Mouse (Mus musculus): ENCODE results near the gene 9330159F19Rik. TPM values are rescaled to one million over a fixed set of nuclear protein-coding genes. Genes with fewer than 3 reads are reported as not detected.

9330159F19Rik gene
- polyA plus RNA-seq, 1 experiment from 2014 or later: 5.1 TPM

- no peak for DNase-seq (ENCODE audit: low spot score)
- Histone ChIP-seq H3K4me1 (replicated peaks) (peaks cover 10% of the 10 kb centered on the region; the same call in 1 of the 2 replicates), H3K4me3 (no peak overlapping the region), H3K27ac (no peak overlapping the region), H3K27me3 (ENCODE audit: insufficient read depth, poor library complexity, severe bottlenecking) (no peaks in the 10 kb centered on the region), H3K9me3 (no peaks in the 10 kb centered on the region), H3K36me3 (peaks cover 6% of the 10 kb centered on the region)
- 60% methylated on average over 3 of the region's 3 CpGs for WGBS
These were observed 2.7 kb upstream of the 9330159F19Rik start for GRCm38 (mm10) chr10:29208735-29209134.

- Histone ChIP-seq H3K4me3 (no peak overlapping the region), H3K27ac (no peak overlapping the region), H3K4me1 (replicated peaks) (peaks cover 10% of the 10 kb centered on the region; the same call in 1 of the 2 replicates), H3K36me3 (peaks cover 3% of the 10 kb centered on the region; the same call in 1 of the 2 replicates), H3K27me3 (ENCODE audit: insufficient read depth, poor library complexity, severe bottlenecking) (no peaks in the 10 kb centered on the region), H3K9me3 (no peaks in the 10 kb centered on the region)
- 44% methylated on average over 3 of the region's 3 CpGs for WGBS
- DNase-seq (ENCODE audit: low spot score): no peak
These were observed 2.2 kb downstream of the 9330159F19Rik start for GRCm38 (mm10) chr10:29213534-29214100.

GRCm38 (mm10) chr10:29216957-29217356 lies 5.6 kb downstream of the 9330159F19Rik start:
- no peaks in the 10 kb centered on the region for H3K9me3 ChIP-seq
- H3K27me3 ChIP-seq (ENCODE audit: insufficient read depth, poor library complexity, severe bottlenecking): no peaks in the 10 kb centered on the region
- no peak overlapping the region for H3K4me3 ChIP-seq
- no peak for DNase-seq (ENCODE audit: low spot score)
- H3K4me1 ChIP-seq (replicated peaks): no peaks in the 10 kb centered on the region
- peaks cover 6% of the 10 kb centered on the region for H3K36me3 ChIP-seq
- H3K27ac ChIP-seq: no peak overlapping the region
- 96% methylated on average over 1 of the region's 1 CpGs for WGBS

GRCm38 (mm10) chr10:29217451-29217850 lies 6.0 kb downstream of the 9330159F19Rik start:
- WGBS: 68% methylated on average over 2 of the region's 2 CpGs
- H3K27ac ChIP-seq: no peak overlapping the region
- no peak overlapping the region for H3K4me3 ChIP-seq
- DNase-seq (ENCODE audit: low spot score): no peak
- peaks cover 11% of the 10 kb centered on the region for H3K36me3 ChIP-seq
- no peaks in the 10 kb centered on the region for H3K9me3 ChIP-seq
- no peaks in the 10 kb centered on the region for H3K27me3 ChIP-seq (ENCODE audit: insufficient read depth, poor library complexity, severe bottlenecking)
- H3K4me1 ChIP-seq (replicated peaks): no peaks in the 10 kb centered on the region

- WGBS: 90% methylated on average over 4 of the region's 4 CpGs
- Histone ChIP-seq H3K36me3 (peaks cover 67% of the 10 kb centered on the region), H3K27me3 (ENCODE audit: insufficient read depth, poor library complexity, severe bottlenecking) (no peaks in the 10 kb centered on the region), H3K27ac (no peak overlapping the region), H3K4me3 (no peak overlapping the region), H3K9me3 (no peaks in the 10 kb centered on the region), H3K4me1 (replicated peaks) (no peaks in the 10 kb centered on the region)
- DNase-seq (ENCODE audit: low spot score): no peak
These were observed 13.9 kb downstream of the 9330159F19Rik start for GRCm38 (mm10) chr10:29225329-29225728.

GRCm38 (mm10) chr10:29231208-29231607 lies 19.8 kb downstream of the 9330159F19Rik start:
- Histone ChIP-seq H3K27me3 (ENCODE audit: insufficient read depth, poor library complexity, severe bottlenecking) (no peaks in the 10 kb centered on the region), H3K36me3 (peaks cover 31% of the 10 kb centered on the region), H3K4me3 (no peak overlapping the region), H3K4me1 (replicated peaks) (no peaks in the 10 kb centered on the region), H3K27ac (no peak overlapping the region), H3K9me3 (no peaks in the 10 kb centered on the region)
- WGBS: 91% methylated on average over 2 of the region's 2 CpGs
- DNase-seq (ENCODE audit: low spot score): no peak

Other genes starting within 250 kb of the 9330159F19Rik start
- gene 2310057J18Rik, start 225.3 kb upstream of the 9330159F19Rik start, polyA plus RNA-seq (2016; fragmentation: Nextera tagmentation; extraction: Ambion mirVana): not detected in 2 replicates
- 15.3 and 31.6 TPM in 2 replicates for gene Soga3, start 67.8 kb upstream of the 9330159F19Rik start, polyA plus RNA-seq (2016; fragmentation: Nextera tagmentation; extraction: Ambion mirVana)
- gene Gm49353, start 12.7 kb upstream of the 9330159F19Rik start, polyA plus RNA-seq (2016; fragmentation: Nextera tagmentation; extraction: Ambion mirVana): 0.90 and 1.00 TPM in 2 replicates
- 20.2 and 27.8 TPM in 2 replicates for gene Echdc1, start 101.6 kb downstream of the 9330159F19Rik start, polyA plus RNA-seq (2016; fragmentation: Nextera tagmentation; extraction: Ambion mirVana)
- gene Rnf146, start 150.8 kb downstream of the 9330159F19Rik start, polyA plus RNA-seq (2016; fragmentation: Nextera tagmentation; extraction: Ambion mirVana): 44.8 and 48.9 TPM in 2 replicates